Mouse (Mus musculus) stomach, embryonic 14.5 days (tissue): ENCODE measurements around the gene Nab1. TPM values are rescaled to one million over a fixed set of nuclear protein-coding genes. Genes with fewer than 3 reads are reported as not detected.

Experiments
- ATAC-seq: fragments of 200-750 bp; cut with Nextera tagmentation; 2 replicates; pipeline ENCODE4 v1.8.0; 2017; ENCODE audit warnings: low read depth, moderate TSS enrichment; ENCODE audit not compliant: insufficient number of reproducible peaks, insufficient read depth, low FRiP score
- H3K27ac ChIP-seq: fragments of 300-500 bp; sonication (generic); 2 replicates; pipeline ENCODE4 v1.5.1; 2014; ENCODE audit warnings: mild to moderate bottlenecking, low read length, moderate library complexity, mixed read lengths
- H3K27me3 ChIP-seq: fragments of 300-500 bp; sonication (generic); 2 replicates; pipeline ENCODE4 v1.6.1; 2014; ENCODE audit warnings: low read length, control low read depth, mixed read lengths; ENCODE audit not compliant: control insufficient read depth, insufficient read depth
- H3K36me3 ChIP-seq: fragments of 300-500 bp; sonication (generic); 2 replicates; pipeline ENCODE4 v1.6.1; 2014; ENCODE audit warnings: mild to moderate bottlenecking, control low read depth, low read length, moderate library complexity, mixed read lengths; ENCODE audit not compliant: control insufficient read depth, insufficient read depth
- H3K4me1 ChIP-seq: fragments of 300-500 bp; sonication (generic); 2 replicates; pipeline ENCODE4 v1.6.1; 2014; ENCODE audit warnings: low read length, control low read depth, mixed read lengths; ENCODE audit not compliant: control insufficient read depth, insufficient read depth
- H3K4me2 ChIP-seq: fragments of 300-500 bp; sonication (generic); replicated peaks from 2 replicates; pipeline ENCODE4 v1.6.1; 2014; ENCODE audit warnings: low read depth, low read length, control low read depth
- H3K4me3 ChIP-seq: fragments of 300-500 bp; sonication (generic); 2 replicates; pipeline ENCODE4 v1.5.1; 2014; ENCODE audit warnings: low read depth, low read length, control low read depth
- H3K9ac ChIP-seq: fragments of 300-500 bp; sonication (generic); replicated peaks from 2 replicates; pipeline ENCODE4 v1.6.1; 2014; ENCODE audit warnings: low read depth, mild to moderate bottlenecking, control low read depth, low read length, moderate library complexity, mixed read lengths
- H3K9me3 ChIP-seq: fragments of 300-500 bp; sonication (generic); 2 replicates; pipeline ENCODE4 v1.6.1; 2016; ENCODE audit warnings: low read depth, low read length, control low read depth; ENCODE audit not compliant: control insufficient read depth
- WGBS: fragments of 180-500 bp; shearing (Covaris S2); extraction: QIAGEN DNeasy Blood & Tissue Kit; methylation state at CpG from one replicate; pipeline ENCODE4 v1.1.7; 2014; 5-methylcytosine and 5-hydroxymethylcytosine counted together
- polyA plus RNA-seq: library from polyadenylated mRNA; unstranded; fragments of >200 nt; fragmentation: Nextera tagmentation; extraction: Ambion mirVana; gene quantifications from 2 replicates; pipeline ENCODE4 v1.2.1, GENCODE M21; 2014

Nab1 gene
- polyA plus RNA-seq, 1 experiment from 2014 or later = 16.0 TPM

DNA sequence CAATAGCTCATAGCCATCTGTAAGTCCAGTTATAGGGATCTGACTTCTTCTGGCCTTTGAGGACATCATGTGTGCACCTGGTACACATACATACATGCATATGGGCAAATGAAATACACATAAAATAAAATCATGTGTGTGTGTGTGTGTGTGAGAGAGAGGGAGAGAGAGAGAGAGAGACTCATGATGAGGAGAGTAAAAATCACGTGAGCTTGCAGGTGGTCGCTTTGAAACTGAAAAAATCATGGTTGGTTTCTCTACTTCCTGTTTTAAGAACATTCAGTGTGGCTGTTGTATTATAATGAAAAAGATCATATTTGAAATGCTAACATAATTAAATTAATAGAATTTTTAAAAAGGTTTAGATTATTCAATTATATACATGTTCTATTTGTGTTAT lies 69.9 kb downstream of the Nab1 start:
- H3K4me3 ChIP-seq = no peak overlapping the region
- H3K9me3 ChIP-seq = no peaks in the 10 kb centered on the region
- 77% methylated on average over 2 of the region's 2 CpGs for whole genome bisulfite sequencing
- H3K27ac ChIP-seq = no peak overlapping the region
- no peaks in the 10 kb centered on the region for H3K4me1 ChIP-seq
- ATAC-seq = no peak
- H3K9ac ChIP-seq = no peak overlapping the region
- H3K27me3 ChIP-seq = no peaks in the 10 kb centered on the region
- H3K4me2 ChIP-seq = no peak overlapping the region
- no peaks in the 10 kb centered on the region for H3K36me3 ChIP-seq

DNA sequence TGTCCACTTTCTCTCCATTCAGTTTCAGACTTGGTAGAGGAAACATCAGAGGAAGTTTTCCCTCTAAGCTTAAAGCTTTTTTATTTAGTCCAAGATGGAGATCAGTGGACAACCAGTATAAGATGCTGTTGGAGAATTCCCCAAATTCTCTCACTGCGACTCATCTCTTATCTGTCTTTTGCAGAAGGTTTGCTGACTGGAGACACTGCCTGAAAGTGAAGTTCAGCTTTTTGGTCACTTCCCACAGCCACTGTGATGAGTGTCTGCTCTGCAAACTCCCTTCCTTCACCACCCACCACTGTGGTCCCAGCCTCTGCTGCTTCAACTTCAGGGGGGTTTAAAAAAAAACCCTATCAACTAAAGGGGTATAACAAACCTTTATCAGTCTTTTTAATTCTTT lies 70.4 kb downstream of the Nab1 start:
- H3K27me3 ChIP-seq = no peaks in the 10 kb centered on the region
- H3K4me2 ChIP-seq = no peak overlapping the region
- H3K36me3 ChIP-seq = no peaks in the 10 kb centered on the region
- no peaks in the 10 kb centered on the region for H3K4me1 ChIP-seq
- H3K9ac ChIP-seq = no peak overlapping the region
- 83% methylated on average over 1 of the region's 1 CpGs for WGBS
- H3K9me3 ChIP-seq = no peaks in the 10 kb centered on the region
- no peak for ATAC-seq
- no peak overlapping the region for H3K4me3 ChIP-seq
- no peak overlapping the region for H3K27ac ChIP-seq

DNA sequence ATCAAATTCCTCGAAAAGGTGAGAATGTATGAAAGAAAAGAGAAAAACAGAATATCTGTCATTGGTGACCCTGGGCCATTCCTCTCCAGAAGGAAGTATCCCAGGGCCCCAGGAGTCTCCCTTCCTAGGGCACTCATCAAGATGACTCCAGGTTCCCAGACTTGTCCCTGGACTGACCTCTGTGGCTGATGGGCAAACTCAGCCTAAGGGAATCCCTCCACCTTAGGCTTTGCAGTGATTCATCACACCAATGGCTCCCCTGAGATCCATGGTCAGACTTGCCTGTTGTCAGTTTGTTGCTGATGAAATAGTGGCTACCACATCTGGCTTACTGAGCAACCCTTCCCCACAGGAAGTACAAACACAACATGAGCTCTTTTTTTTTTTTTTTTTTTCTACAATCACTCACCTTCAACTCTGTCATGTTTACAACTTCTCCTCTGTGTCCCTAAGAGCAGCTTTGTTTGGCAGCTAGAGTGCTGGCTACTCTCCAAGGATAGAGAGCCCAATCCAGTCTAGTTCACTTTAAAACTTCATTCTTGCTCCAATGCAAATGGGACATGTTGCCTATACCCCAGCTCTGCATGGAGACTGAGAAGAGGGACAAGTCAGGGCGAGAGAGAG lies 72.5 kb downstream of the Nab1 start:
- Histone ChIP-seq H3K4me2 (no peak overlapping the region), H3K27me3 (no peaks in the 10 kb centered on the region), H3K9me3 (no peaks in the 10 kb centered on the region), H3K4me3 (no peak overlapping the region), H3K4me1 (no peaks in the 10 kb centered on the region), H3K9ac (no peak overlapping the region), H3K27ac (no peak overlapping the region), H3K36me3 (no peaks in the 10 kb centered on the region)
- ATAC-seq = no peak
- WGBS = 74% methylated on average over 2 of the region's 2 CpGs

DNA sequence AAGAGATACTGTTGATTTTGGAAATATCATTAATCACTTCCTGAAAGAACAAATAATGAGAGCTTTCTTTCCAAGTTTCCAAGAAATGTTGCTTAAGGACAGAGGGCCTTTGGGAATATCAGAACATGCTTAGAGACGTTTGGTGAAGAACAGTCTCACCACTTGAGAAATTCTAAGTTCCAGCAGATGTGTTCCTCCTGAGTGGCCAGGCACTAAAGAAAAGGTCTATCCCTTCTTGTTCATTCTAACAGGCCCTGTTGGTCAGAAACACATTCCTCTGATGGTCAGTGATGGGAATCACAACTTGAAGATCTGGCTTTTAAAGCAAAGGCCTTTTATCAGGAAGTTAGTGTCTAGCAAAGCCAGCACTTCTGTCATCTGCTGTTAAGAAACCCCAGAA lies 76.6 kb downstream of the Nab1 start:
- H3K4me3 ChIP-seq = no peak overlapping the region
- WGBS = 63% methylated on average over 1 of the region's 1 CpGs
- H3K4me2 ChIP-seq = no peak overlapping the region
- no peaks in the 10 kb centered on the region for H3K4me1 ChIP-seq
- no peaks in the 10 kb centered on the region for H3K36me3 ChIP-seq
- no peaks in the 10 kb centered on the region for H3K9me3 ChIP-seq
- H3K27ac ChIP-seq = no peak overlapping the region
- H3K27me3 ChIP-seq = no peaks in the 10 kb centered on the region
- no peak overlapping the region for H3K9ac ChIP-seq
- no peak for ATAC-seq

DNA sequence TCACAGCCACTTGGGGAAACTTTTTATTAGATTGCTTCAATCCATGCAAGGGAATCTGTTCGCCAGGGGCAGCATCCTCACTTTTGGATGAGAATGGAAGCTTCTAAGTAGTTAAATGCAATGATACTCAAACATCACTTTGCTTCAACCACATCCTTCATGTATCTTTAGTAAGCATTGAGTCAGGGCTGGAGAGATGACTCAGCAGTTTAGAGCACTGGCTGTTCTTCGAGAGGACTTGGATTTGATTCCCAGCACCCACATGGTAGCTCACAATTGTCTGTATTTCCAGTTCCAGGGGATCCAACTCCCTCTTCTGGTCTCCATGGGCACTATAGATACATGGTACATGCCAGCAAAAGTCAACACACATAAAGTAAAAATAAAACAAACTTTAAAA lies 77.4 kb downstream of the Nab1 start:
- Histone ChIP-seq H3K4me1 (no peaks in the 10 kb centered on the region), H3K36me3 (no peaks in the 10 kb centered on the region), H3K27ac (no peak overlapping the region), H3K9ac (no peak overlapping the region), H3K9me3 (no peaks in the 10 kb centered on the region), H3K4me2 (no peak overlapping the region), H3K27me3 (no peaks in the 10 kb centered on the region), H3K4me3 (no peak overlapping the region)
- WGBS = 86% methylated on average over 2 of the region's 2 CpGs
- ATAC-seq = no peak

DNA sequence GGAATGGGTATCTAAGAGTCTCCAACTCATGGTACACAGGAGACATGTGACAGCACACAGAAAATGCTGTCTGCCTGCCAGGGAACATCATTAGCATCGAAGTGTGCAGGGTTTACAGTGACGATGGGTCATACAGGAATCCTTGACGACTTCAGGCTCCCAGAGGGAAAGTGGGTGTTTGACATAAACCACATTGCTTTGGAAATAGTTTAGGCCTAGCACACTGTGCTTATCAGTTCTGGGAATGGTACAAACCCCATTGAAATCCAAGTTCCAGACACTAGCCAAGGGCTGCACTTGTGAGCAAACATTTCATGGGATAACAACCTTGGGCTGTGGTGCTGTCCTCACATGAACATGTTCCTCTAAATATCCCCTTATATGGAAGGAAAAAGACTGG lies 78.3 kb downstream of the Nab1 start:
- H3K9me3 ChIP-seq = no peaks in the 10 kb centered on the region
- H3K4me2 ChIP-seq = no peak overlapping the region
- ATAC-seq = no peak
- 57% methylated on average over 3 of the region's 3 CpGs for WGBS
- no peaks in the 10 kb centered on the region for H3K27me3 ChIP-seq
- H3K27ac ChIP-seq = no peak overlapping the region
- no peaks in the 10 kb centered on the region for H3K4me1 ChIP-seq
- H3K36me3 ChIP-seq = no peaks in the 10 kb centered on the region
- no peak overlapping the region for H3K9ac ChIP-seq
- H3K4me3 ChIP-seq = no peak overlapping the region

DNA sequence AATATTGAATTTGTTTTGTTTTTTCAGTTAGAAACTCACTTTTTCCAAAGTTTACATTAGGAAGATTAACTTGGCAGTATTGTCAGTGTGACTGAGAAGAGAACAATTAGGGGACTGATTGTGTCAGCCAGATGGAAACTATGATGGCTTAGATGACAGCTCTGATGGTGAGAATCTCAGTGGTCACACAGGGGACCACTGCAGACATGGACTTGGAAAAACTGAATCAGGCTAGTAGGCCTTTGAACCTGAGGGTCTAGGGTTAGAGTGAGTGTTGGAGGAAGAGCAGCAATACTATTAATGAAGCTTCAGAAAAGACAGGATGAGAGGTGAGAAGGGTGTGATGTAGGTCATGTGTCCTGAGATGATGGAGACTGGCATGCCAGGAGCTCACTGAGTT lies 78.9 kb downstream of the Nab1 start:
- H3K9ac ChIP-seq = no peak overlapping the region
- H3K9me3 ChIP-seq = no peaks in the 10 kb centered on the region
- no peak overlapping the region for H3K4me3 ChIP-seq
- no peak overlapping the region for H3K27ac ChIP-seq
- no peaks in the 10 kb centered on the region for H3K36me3 ChIP-seq
- H3K4me1 ChIP-seq = no peaks in the 10 kb centered on the region
- no peak for ATAC-seq
- H3K4me2 ChIP-seq = no peak overlapping the region
- H3K27me3 ChIP-seq = no peaks in the 10 kb centered on the region

DNA sequence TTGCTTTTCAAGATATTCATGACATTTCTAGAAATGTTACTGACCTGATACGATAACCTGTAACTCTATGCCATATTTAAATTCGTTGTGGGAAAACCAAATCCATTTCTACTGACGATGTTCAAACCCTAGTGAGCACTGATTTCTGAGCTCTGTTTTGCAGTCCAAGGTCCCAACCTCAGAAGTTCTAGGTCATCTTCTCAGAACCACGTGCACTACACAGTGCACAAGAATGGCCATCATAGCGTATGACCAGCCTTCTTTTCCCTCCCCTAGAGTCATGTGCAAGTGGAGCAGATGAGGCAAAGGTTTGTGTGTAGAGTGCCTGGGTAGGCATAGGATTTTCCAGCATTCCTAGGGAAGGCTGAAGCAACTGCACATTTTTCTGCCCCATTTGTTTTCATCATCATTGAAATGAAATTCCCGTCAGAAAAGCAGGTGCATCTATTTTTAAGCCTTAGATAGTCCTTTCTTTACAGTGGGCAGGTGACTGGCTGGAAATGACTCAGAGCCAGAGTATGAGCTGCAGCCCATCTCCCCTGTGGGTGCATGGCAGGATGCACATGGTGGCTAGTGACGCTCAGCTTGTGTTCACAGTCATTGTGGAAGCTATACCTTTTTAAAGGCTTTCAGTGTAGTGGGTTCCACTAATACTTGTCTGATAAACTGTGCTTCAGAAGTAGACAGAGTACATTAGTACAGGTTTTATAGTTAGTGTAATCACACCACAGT lies 81.2 kb downstream of the Nab1 start:
- Histone ChIP-seq H3K9me3 (no peaks in the 10 kb centered on the region), H3K36me3 (no peaks in the 10 kb centered on the region), H3K4me2 (no peak overlapping the region), H3K4me1 (no peaks in the 10 kb centered on the region), H3K9ac (no peak overlapping the region), H3K27me3 (no peaks in the 10 kb centered on the region), H3K27ac (no peak overlapping the region), H3K4me3 (no peak overlapping the region)
- no peak for ATAC-seq
- WGBS = 85% methylated on average over 7 of the region's 7 CpGs
